Comparison of ENCODE assay signal across 1 mouse cellular context in genomic region chr9:68072624-68073023, GRCm38 (mm10).
TF ChIP-seq lines count a peak whose summit lies in the region.

No protein-coding gene starts in this region.

TF ChIP-seq in MEL, 35 proteins besides CTCF, POLR2A, EP300 and RAD21 (continued from another document):
- no peak for TF ChIP-seq ZKSCAN1 (IDR thresholded peaks at IDR 0.05; ENCODE audit: low read depth, low read length)
- no peak for TF ChIP-seq KAT2A (conservative IDR thresholded peaks at IDR 0.05; ENCODE audit: low read depth, low read length)
- no peak for TF ChIP-seq GATA1 (IDR thresholded peaks at IDR 0.05; ENCODE audit: low read depth, low read length)
- no peak for TF ChIP-seq JUND (IDR thresholded peaks at IDR 0.05; ENCODE audit: low read depth, low read length)
- TF ChIP-seq TBP (IDR thresholded peaks at IDR 0.05; ENCODE audit: low read depth, low read length): no peak
- TF ChIP-seq MAX (IDR thresholded peaks at IDR 0.05; ENCODE audit: low read length): no peak
- no peak for TF ChIP-seq ETS1 (IDR thresholded peaks at IDR 0.05; ENCODE audit: low read depth, low read length)
- no peak for TF ChIP-seq ZMIZ1 (IDR thresholded peaks at IDR 0.05; ENCODE audit: low read depth, low read length)
- no peak for TF ChIP-seq SMC3 (IDR thresholded peaks at IDR 0.05; ENCODE audit: low read depth, low read length)
- no peak for TF ChIP-seq HCFC1 (IDR thresholded peaks at IDR 0.05; ENCODE audit: low read depth, low read length)
- TF ChIP-seq MYC (IDR thresholded peaks at IDR 0.05; ENCODE audit: low read depth, low read length): no peak
- TF ChIP-seq MAZ (IDR thresholded peaks at IDR 0.05; ENCODE audit: low read depth, low read length): no peak
- TF ChIP-seq MEF2A (IDR thresholded peaks at IDR 0.05; ENCODE audit: extremely low read depth, insufficient replicate concordance, low read depth, low read length, poor library complexity, severe bottlenecking): no peak
- no peak for TF ChIP-seq USF1 (IDR thresholded peaks at IDR 0.05; ENCODE audit: low read depth, low read length)
- no peak for TF ChIP-seq TCF12 (IDR thresholded peaks at IDR 0.05; ENCODE audit: low read depth, low read length)
- no peak for TF ChIP-seq UBTF (IDR thresholded peaks at IDR 0.05; ENCODE audit: borderline replicate concordance, insufficient read depth, low read depth, low read length)
- no peak for TF ChIP-seq GABPA (IDR thresholded peaks at IDR 0.05; ENCODE audit: low read depth, low read length)
- no peak for TF ChIP-seq MAFK (IDR thresholded peaks at IDR 0.05; ENCODE audit: borderline replicate concordance, low read depth, low read length)
- no peak for TF ChIP-seq NELFE (IDR thresholded peaks at IDR 0.05; ENCODE audit: low read depth, low read length)
